Comparison of ENCODE assay signal across 22 mouse cellular contexts in genomic region chr10:67747461-67747860, GRCm38 (mm10).
A peak's percentile ranks its signal among the peaks of the same experiment; 100 is the strongest.
DNase-seq lines count a peak whose midpoint lies in the region; ATAC-seq lines count a peak whose summit lies in the region.
"Had no signal": no experiment of that assay in that cellular context is flagged by ENCODE, and none has a peak within 500 bp of the region (broad histone marks: within the 10 kb centered on the region; RNA-seq: fewer than 3 reads in every experiment).

No protein-coding gene starts in this region.

- no peak overlapping the region for H3K9ac ChIP-seq in hindbrain, embryonic 13.5 days
- no peak overlapping the region for H3K9ac ChIP-seq in embryonic facial prominence, embryonic 11.5 days (replicated peaks; ENCODE audit: low read length)
- H3K9ac ChIP-seq: embryonic facial prominence, embryonic 13.5 days; heart, embryonic 15.5 days; midbrain, embryonic 12.5 days; neural tube, embryonic 12.5 days had no signal

- no peaks in the 10 kb centered on the region for H3K36me3 ChIP-seq in hindbrain, embryonic 10.5 days
- H3K36me3 ChIP-seq in hindbrain, embryonic 13.5 days: no peaks in the 10 kb centered on the region
- H3K36me3 ChIP-seq in embryonic facial prominence, embryonic 11.5 days (replicated peaks; ENCODE audit: control insufficient read depth, insufficient read depth, low read depth, low read length): no peaks in the 10 kb centered on the region
- H3K36me3 ChIP-seq: embryonic facial prominence, embryonic 13.5 days; G1E; heart, embryonic 15.5 days; midbrain, embryonic 12.5 days; neural tube, embryonic 12.5 days had no signal

- H3K9me3 ChIP-seq in hindbrain, embryonic 10.5 days: no peaks in the 10 kb centered on the region
- H3K9me3 ChIP-seq in hindbrain, embryonic 13.5 days: no peaks in the 10 kb centered on the region
- H3K9me3 ChIP-seq in embryonic facial prominence, embryonic 11.5 days (replicated peaks; ENCODE audit: control insufficient read depth, low read length): no peaks in the 10 kb centered on the region
- H3K9me3 ChIP-seq: embryonic facial prominence, embryonic 13.5 days; heart, embryonic 15.5 days; midbrain, embryonic 12.5 days; neural tube, embryonic 12.5 days had no signal

- H3K4me3 ChIP-seq in hindbrain, embryonic 10.5 days: no peak overlapping the region
- no peak overlapping the region for H3K4me3 ChIP-seq in hindbrain, embryonic 13.5 days
- no peak overlapping the region for H3K4me3 ChIP-seq in embryonic facial prominence, embryonic 11.5 days (ENCODE audit: low read depth, low read length)
- H3K4me3 ChIP-seq: embryonic facial prominence, embryonic 13.5 days; heart, embryonic 15.5 days; midbrain, embryonic 12.5 days; neural tube, embryonic 12.5 days had no signal

- no peak overlapping the region for H3K27ac ChIP-seq in hindbrain, embryonic 10.5 days
- no peak overlapping the region for H3K27ac ChIP-seq in hindbrain, embryonic 13.5 days
- H3K27ac ChIP-seq in embryonic facial prominence, embryonic 11.5 days (replicated peaks; ENCODE audit: low read depth, low read length): no peak overlapping the region
- H3K27ac ChIP-seq: embryonic facial prominence, embryonic 13.5 days; heart, embryonic 15.5 days; macrophage; midbrain, embryonic 12.5 days; neural tube, embryonic 12.5 days had no signal

- 65% methylated on average over 3 of the region's 3 CpGs for WGBS in hindbrain, embryonic 10.5 days
- 76% methylated on average over 3 of the region's 3 CpGs for whole genome bisulfite sequencing in hindbrain, embryonic 13.5 days
- WGBS in embryonic facial prominence, embryonic 11.5 days: 31% methylated on average over 3 of the region's 3 CpGs

- ATAC-seq in hindbrain, embryonic 13.5 days (ENCODE audit: low FRiP score): no peak
- ATAC-seq in embryonic facial prominence, embryonic 11.5 days (replicated peaks; ENCODE audit: insufficient number of reproducible peaks, low FRiP score, low TSS enrichment, low read depth): no peak

- peaks cover 12% of the 10 kb centered on the region for H3K4me1 ChIP-seq in hindbrain, embryonic 10.5 days (replicated peaks)
- no peaks in the 10 kb centered on the region for H3K4me1 ChIP-seq in hindbrain, embryonic 13.5 days (replicated peaks)
- no peaks in the 10 kb centered on the region for H3K4me1 ChIP-seq in embryonic facial prominence, embryonic 11.5 days (ENCODE audit: control insufficient read depth, insufficient read depth, low read length)
- H3K4me1 ChIP-seq: heart, embryonic 15.5 days; midbrain, embryonic 12.5 days; neural tube, embryonic 12.5 days had no signal

- no peaks in the 10 kb centered on the region for H3K27me3 ChIP-seq in hindbrain, embryonic 10.5 days (ENCODE audit: insufficient read depth, poor library complexity, severe bottlenecking)
- no peaks in the 10 kb centered on the region for H3K27me3 ChIP-seq in hindbrain, embryonic 13.5 days
- no peaks in the 10 kb centered on the region for H3K27me3 ChIP-seq in embryonic facial prominence, embryonic 11.5 days (ENCODE audit: control insufficient read depth, insufficient read depth, low read length)
- H3K27me3 ChIP-seq: CH12.LX; embryonic facial prominence, embryonic 13.5 days; heart, embryonic 15.5 days; midbrain, embryonic 12.5 days; neural tube, embryonic 12.5 days had no signal

- no peak overlapping the region for H3K4me2 ChIP-seq in hindbrain, embryonic 13.5 days
- no peak overlapping the region for H3K4me2 ChIP-seq in embryonic facial prominence, embryonic 11.5 days (ENCODE audit: low read depth, low read length)
- H3K4me2 ChIP-seq: embryonic facial prominence, embryonic 13.5 days; heart, embryonic 15.5 days; midbrain, embryonic 12.5 days; neural tube, embryonic 12.5 days had no signal

- peak; percentile 51 for DNase-seq in hindbrain, embryonic 10.5 days (ENCODE audit: low spot score)
- DNase-seq in 3T3-L1 (ENCODE audit: low read depth, low spot score) (peak; percentile 77), adipocyte (ENCODE audit: low spot score) (peak; percentile 21)
- DNase-seq in embryonic facial prominence, embryonic 11.5 days (ENCODE audit: low spot score): peak; percentile 55
- DNase-seq in left cerebral cortex, adult 18-20 months (ENCODE audit: low spot score in 2 of 2): no peak
- DNase-seq in adrenal gland, adult 8-10 months: no peak
- DNase-seq: adrenal gland, postnatal 25 days; cerebellum, adult 8-10 months; cerebellum, postnatal 36 days; gastrocnemius, postnatal 36 days; heart, postnatal 4 days; kidney, adult 11 months; kidney, postnatal 10 days; thymus, postnatal 14 days had no signal

Comparison
In these comparisons a context has a peak if more than half of its experiments do, and no peak if none do; other contexts are left out.
1. DNase-seq: peak in hindbrain, embryonic 10.5 days (single experiment), 3T3-L1 (single experiment), adipocyte (single experiment) and embryonic facial prominence, embryonic 11.5 days (single experiment); none in left cerebral cortex, adult 18-20 months (0 of 2) and adrenal gland, adult 8-10 months (single experiment).